Mouse (Mus musculus) mouse embryonic stem cell (cell line): ENCODE measurements at regions not wholly inside any gene's neighbourhood (a gene's known extent, or its start where the extent isn't known, plus 50 kb on each side); places are given as distances from the start of the nearest gene placed in this dataset.

Source experiments
- in situ Hi-C, 2 experiments: fragments of 300-500 bp; cut with MboI; formaldehyde crosslinking; loops; 1 replicate in 1 of 2; 3 replicates in 1 of 2; pipeline ENCODE4 v1.14.3; 2019 to 2020; ENCODE audit warnings: low sequenced_read_pairs in 2 of 2, low pct_unique_long_range_greater_than_20kb in 1 of 2, mixed read lengths in 1 of 2; ENCODE audit not compliant: unreplicated experiment in 1 of 2

DNA sequence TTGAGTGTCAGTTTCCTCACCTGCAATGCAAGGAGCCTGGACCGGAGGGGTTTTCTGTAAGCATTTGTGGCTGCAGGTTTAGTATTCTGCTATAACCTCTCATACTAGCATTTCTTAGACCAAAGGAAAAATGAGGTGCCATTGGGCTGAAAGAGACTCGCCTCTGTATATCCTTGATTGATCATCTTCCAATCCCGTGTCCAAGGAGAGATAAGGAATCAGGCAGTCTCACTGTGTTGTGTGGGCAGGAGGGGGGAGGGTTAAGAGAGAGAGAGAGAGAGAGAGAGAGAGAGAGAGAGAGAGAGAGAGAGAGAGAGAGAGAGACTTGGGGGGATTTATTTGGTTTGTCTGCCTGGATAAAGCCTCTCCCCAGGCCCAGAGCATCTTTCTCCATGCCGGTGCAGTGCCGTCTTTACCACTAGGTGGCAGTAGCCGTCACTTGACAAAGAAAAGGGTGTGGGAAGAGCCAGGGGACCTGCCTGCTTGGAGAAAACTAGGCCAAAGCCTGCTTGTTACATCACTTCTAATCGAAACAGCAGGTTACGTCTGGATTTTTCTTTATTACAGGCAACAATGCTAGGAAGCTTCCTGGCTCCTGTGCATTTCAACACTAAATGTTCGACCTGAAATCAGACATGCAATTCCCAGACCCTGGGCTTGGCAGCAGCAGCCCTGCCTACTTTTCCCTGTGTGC is 56.1 kb upstream of the Ces5a start:
- in situ Hi-C loops, result loop anchor here in 1 of 2 experiments (25.0 kb wide), 1 partner anchor 621 kb away; the partner anchor contains the start of gene Nup93

DNA sequence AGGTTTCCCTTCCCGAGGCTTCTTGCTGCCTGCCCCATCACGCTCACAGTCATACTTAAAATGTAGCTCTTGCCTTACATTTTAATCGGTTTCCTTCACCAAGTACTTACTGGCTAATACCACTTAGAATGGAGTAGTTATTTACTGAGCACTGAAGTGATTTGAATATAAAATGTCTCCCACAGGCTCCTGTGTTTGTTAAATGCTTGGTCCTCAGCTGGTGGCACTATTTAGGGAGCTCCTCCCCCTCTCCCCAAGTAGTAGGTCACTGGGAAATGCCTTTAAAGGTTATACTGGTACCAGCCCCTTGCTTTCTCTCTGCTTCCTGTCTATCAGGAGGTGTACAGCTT is 56.6 kb upstream of the Ces5a start:
- in situ Hi-C loops, result loop anchor here in 1 of 2 experiments (25.0 kb wide), 1 partner anchor 620 kb away; the partner anchor contains the start of gene Nup93

DNA sequence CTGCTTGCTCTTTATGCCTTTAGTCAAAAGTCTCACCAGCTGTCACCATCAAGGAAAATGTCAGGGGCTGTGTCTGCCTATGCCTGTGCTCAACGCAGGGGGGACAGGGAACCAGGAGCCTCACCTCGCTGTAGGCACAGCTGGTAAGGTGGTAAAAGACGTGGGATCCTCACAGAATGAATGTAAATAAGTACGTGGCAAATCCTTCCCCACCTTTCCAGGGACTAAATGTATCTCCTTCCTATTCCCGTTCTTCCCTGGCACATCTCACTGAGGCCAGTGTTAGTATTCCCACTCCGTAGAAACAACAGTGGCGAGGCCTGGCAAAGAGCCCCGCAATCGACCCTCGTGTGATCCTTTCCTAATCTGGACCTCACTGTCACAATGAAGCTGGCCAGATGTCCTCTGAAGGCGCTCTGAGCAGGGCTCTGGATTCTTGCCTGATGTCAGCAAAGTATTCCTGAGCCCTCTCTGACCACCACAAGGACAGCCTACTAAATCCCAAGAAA is 63.0 kb upstream of the Ces5a start:
- in situ Hi-C loops, result loop anchor here in 1 of 2 experiments (25.0 kb wide), 1 partner anchor 614 kb away; the partner anchor contains the start of gene Nup93

DNA sequence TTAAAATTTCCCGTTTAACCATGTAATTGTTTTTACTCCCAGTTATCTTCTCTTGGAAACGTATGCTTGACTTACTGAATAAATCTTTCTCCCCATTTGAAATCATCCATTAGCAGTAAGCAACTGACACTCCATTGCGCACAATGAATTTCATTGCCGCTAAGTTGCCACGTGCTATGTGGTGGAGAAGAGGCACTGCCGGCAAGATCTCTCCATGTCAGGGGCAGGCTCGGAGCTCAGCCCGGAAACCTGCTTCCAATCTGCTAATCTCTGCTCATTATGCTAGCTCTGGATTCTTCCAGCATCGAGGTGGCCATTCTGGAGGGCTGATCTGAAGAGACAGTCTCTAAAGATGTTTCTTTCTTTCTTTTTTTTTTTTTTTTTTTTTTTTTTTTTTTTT is 63.7 kb upstream of the Ces5a start:
- in situ Hi-C loops, result loop anchor here in 1 of 2 experiments (25.0 kb wide), 1 partner anchor 613 kb away; the partner anchor contains the start of gene Nup93

DNA sequence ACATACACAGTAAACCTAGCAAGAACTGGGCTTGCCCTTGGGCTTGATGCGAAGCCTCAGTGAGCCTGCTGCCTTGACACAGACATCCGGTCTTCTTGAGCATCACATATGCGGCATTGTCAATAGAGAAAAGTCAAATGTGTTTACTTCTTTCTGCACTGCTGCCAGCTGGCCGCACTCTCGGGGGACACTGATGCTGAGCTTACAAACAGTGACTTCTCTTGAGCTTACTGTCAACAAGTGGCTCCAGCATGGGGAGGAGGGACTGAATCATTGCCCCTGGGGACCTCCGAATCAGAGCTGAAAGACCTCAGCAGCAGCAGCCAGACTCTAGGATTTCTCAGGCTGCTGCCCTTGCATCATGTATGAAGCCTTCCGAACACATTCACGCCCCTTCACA is 64.1 kb upstream of the Ces5a start:
- in situ Hi-C loops, result loop anchor here in 1 of 2 experiments (25.0 kb wide), 1 partner anchor 613 kb away; the partner anchor contains the start of gene Nup93

DNA sequence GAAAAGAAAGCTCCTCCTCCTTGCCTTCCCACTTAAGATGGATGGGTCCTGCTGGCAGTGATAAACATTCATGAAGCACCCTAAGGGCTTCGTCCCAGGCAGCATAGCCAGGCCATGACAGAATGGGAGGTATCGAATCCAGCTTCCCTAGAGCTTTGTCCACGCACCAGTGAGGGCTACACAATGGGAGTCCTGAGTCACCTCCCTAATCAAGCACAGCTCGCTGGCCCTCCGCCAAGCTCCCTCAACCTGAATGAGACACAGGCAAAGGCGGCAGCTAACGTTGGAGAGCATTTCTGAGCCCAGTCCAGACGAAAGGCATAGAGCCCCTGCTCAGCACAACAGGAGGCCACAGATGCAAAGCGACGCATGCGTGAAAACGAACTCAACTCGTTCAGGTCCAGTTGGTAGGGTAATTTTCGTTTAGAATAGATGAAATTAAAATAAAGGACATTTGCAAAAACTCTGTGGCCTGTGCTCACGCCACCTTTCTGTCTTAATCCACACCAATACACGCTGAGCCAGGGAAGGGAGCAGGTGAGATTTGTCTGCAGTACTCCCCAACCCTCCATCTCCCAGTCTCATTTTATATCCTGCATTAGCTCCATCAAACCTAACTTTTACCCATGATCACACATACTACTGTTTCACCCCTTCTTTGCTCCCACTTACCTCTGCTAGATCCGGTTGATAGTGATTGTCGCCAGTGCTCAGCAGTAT is 91.3 kb upstream of the Ces5a start:
- in situ Hi-C loops, result no loop called here

DNA sequence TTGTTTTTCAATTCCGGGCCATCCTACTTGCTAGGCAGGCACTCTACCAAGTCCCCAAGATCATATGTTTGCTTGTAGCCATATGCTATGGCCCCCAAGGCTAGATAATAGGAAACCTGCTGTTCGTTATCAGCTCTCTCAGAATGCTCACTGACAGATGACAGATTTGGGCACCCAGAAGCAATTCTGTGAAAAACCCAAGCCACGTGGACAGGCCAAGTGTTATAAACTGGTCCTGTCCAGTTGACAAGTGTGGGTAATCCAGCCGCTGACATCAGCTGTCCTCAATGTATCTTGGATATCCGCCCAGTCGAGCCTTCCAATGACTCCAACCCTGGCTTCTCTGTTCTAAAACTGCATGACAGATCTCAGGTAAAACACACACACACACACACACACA is 92.0 kb upstream of the Ces5a start:
- in situ Hi-C loops, result no loop called here

DNA sequence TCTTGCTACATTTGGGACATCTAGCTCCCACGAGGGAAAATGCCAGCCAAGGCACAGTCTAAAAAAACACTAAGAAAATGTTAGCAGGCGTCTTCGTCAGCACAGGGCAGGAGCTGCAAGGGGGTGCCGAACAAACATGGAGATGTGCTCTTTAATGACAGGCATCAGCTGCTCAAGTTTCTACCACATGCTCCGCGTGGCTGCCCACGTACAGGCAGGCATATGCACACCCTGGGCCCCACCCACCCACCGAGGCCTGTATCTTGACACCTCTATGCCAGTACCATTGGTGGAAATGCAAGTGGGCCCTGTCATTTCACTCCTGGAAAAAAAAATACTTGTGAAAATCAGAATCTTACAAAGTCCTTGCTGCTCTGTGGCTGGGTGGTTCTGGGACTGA is 97.3 kb upstream of the Ces5a start:
- in situ Hi-C loops, result no loop called here

DNA sequence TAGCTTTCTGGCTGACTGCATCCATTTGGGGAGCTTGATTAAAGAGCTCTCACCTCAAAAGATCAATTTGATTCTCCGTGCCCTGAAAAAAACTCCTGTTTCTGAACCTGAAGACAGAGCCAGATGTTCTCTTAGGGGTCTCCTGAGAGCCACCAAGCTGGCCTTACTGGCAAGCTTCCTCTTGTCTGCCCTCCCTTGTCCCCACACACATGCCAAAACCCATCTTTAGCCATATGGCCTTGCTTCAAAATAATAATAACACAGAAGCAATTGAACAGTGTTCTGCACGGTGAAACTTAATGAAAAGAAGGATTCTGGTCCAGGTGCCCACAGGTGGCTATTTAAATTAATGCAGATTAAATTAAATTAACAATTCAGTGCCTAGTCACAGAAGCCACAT is 107.1 kb upstream of the Ces5a start:
- in situ Hi-C loops, result no loop called here

DNA sequence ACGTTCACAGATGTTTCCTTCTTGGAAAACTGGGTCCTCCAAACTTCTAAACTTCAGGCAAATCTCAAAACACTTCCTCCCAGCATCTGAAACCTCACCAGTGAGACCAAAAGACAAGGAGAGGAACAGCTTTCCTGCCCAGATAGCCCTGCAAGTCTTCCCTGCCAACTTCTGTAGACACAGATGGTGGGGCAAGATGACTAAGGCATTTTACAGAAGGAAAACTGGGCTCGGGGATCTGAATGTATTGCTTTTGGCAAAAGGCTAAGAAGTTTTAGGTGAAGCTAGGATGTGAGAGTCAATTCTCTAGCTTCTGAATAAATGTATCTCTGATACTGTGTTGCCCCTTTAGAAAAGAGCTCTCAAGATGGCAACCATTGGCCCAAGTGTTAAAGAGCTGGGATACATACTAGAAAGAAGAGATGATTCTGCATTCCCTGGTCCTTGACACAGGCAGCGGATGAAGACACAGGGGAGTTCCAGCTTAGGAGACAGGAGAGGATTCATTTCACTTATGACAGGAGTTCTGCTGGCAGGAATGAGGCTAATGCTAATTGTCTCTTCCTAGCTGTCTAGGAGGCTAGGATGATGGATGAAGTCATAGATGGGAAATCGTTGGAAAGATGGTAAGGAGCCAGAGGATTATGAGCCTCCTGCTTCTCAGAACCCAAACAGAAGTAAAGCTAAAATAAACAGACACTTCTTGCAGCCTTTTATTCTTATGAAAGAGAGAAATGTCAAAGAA is 108.0 kb upstream of the Ces5a start:
- in situ Hi-C loops, result no loop called here

DNA sequence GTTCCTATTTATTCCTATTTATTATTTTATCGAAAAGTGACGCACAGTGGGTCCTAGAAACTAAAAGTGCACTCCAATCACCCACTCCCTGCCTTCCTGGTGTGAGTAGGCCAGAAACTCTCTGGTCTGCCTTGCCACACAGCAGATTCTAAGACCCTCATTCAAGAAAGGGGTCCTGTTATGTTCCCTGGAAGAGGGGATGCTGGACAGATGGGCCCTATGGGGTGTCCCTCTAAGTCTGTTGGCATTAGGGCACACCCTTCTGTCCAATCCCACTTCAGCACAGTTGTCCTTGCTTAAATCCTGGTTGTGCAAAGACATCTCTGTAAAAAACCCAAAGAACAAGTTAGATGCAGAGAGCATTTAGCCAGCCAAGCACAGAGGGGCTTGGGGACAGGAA is 117.8 kb upstream of the Ces5a start:
- in situ Hi-C loops, result no loop called here

DNA sequence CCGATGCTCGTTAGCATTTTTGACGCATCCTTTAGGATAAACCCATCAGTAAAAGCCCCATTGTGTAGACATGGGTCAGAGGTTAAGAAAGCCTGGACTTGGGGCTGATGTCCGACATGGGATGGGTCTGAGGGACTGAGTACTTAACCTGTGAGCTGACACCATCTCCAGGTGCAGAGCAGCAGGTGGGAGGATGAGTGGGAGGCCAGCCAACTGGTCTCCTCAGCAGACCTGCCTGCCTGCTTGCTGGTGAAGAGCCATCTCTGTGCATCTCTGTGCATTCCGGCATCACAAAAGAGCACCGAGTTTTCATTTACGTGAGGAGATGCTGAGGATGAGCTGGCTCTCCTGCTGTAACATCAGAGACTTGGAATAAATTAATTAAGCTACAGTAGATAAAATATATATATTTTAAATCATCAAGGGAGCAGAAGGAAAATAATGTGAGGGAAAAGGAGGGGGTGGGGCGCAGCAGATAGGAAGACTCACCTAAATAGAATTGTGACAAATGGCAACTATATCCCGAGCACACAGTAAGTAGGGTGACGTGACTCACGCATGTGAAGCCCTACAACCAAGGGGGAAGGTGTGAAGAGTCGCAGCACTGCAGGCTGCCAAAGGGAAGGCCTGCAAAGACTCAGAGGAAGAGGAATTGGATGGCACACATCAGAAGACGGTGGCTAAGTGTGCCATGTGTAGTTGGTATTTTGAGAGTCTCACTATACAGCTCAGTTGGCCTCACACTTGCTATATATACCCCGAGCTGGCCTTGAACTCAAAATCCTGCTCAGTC is 118.5 kb upstream of the Ces5a start:
- in situ Hi-C loops, result no loop called here

DNA sequence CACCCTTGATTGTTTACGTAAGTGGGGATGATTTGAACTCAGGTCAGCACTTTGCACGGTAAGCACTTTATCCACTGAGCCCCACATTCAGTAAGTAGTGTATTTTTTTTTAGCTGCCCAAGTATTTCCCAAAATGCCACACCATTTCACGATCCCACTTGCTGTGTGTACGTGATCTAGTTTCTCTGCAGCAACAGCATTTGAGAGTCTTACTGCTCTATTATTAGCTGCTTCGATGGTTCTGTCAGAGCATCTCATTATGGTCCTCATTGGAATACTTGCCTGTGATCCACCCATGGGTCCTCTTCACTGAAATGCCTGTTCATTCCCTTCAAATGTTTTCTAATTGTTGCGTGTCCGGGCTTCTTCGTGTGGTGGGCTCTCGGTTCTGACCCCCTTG is 120.1 kb upstream of the Ces5a start:
- in situ Hi-C loops, result no loop called here

DNA sequence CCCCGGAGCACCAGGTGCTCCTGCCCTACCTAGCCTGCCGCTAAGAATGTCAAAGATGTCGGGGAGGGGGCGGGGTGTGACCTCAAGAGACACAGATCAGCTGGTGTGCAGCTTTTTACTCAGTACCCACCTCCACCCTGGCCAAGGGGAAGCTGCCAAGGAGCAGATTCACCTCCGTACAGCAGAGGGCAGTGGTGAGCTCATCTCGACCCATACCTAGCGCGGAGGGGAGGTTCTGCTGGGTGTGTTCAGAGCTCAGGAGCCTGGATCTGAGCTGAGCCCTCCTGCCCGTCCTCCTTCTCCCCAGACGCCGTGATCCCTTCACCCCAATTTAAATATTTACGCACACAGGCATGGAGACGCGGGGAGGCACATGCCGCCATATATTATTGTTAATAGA is 126.1 kb upstream of the Ces5a start:
- in situ Hi-C loops, result no loop called here

DNA sequence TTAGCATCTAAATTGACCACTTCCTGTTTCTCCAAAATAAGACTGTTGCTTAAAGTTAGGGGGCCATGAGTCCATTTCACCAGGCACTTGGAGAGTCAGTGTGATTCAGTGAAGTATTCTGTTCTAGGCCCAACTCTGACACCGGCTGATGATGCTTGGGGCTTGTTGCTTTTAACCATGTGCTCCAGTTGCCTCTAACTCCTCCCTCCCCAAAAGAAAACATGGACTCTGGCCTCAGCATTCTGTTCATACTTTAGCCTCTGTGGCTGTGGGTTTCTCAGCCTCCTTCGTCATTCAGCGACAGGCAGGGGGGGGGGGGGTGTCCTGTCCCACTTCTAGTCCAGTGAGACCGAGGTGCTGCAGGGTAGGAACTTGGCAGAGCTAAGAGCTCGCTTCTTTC is 126.6 kb upstream of the Ces5a start:
- in situ Hi-C loops, result no loop called here

DNA sequence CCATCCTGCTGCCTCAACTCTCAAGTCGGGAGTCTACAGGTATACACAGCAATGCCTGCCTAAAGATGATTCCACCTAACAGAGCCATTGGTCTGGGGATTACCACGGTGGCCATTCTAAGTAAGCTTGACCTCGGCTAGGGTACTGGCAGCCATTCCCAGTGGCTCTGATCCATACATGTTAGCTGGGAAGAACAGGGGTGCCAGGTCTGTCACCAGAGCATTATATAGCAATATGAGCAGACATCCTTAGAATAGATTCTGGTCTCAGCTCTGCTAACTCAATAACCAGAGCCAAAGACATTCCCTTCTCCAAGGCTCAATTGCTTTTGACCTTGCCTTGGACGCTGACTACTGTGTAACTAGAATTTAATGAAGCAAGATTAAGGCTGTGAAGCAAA is 128.2 kb upstream of the Ces5a start:
- in situ Hi-C loops, result no loop called here

DNA sequence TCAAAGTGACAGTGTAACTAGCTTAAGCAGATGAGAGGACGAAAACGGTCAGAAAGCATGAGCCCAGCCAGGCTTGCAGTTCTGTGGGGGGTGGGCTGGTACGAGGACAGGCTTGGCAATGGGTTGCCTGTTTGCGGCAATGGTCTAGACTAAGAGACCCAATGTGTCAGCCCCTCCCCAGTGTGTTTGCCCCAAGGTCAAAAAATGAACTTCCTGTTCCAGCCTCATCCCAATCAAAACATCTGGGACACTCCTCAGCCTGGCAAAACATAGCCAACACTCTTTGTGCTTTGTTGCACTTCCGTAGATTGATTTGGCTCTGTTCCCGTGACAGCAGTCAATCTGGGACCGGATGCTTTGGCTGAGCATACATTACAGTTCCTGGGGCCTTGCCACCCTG is 132.7 kb upstream of the Ces5a start:
- in situ Hi-C loops, result no loop called here

DNA sequence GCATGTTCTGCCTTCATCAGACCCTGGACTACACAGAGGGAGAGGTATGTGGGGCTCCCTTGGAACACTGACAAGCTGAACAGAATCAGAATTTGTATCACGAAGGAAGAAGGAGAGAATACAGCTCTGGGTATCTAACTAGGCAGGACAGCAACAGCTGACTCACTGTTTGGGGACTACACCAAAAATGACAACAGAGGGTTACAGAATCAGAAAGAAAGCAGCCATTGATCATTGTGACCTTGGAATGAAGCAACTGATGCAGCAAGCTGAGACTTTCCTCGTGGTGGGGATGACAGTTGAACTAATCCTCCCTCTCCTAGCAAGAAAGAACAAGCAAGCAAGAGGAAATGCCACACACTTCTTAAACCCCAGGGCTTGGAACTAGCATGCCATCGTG is 135.0 kb upstream of the Gnao1 start:
- in situ Hi-C loops, result no loop called here
